Mouse (Mus musculus) lung, adult 2 months (tissue): ENCODE measurements at regions not wholly inside any gene's neighbourhood (a gene's known extent, or its start where the extent isn't known, plus 50 kb on each side); places are given as distances from the start of the nearest gene placed in this dataset.

Experiments
- DNase-seq: peaks from one replicate; pipeline ENCODE4 v3.0.0; 2022
- H3K4me1 ChIP-seq: fragments of 200-500 bp; 2 replicates; pipeline ENCODE4 v1.6.1; 2011; ENCODE audit warnings: low read length; ENCODE audit not compliant: control insufficient read depth, insufficient read depth
- H3K4me3 ChIP-seq: fragments of 200-500 bp; replicated peaks from 2 replicates; pipeline ENCODE3; 2011; ENCODE audit warnings: low read depth, mild to moderate bottlenecking, control low read depth, low read length; ENCODE audit errors: extremely low read depth
- CTCF ChIP-seq: fragments of 200-500 bp; IDR thresholded peaks from 2 replicates; pipeline ENCODE4 v1.5.1; 2011; ENCODE audit warnings: mild to moderate bottlenecking, low read length, control low read depth; ENCODE audit not compliant: insufficient read depth
- POLR2A ChIP-seq: fragments of 200-500 bp; IDR thresholded peaks from 2 replicates; pipeline ENCODE4 v1.6.1; 2011; ENCODE audit warnings: low read depth, mild to moderate bottlenecking, control low read depth, low read length, borderline replicate concordance; ENCODE audit errors: extremely low read depth
- WGBS: fragments of 180-500 bp; shearing (Covaris S2); methylation state at CpG from one replicate; pipeline ENCODE4 v1.1.7; 2018; 5-methylcytosine and 5-hydroxymethylcytosine counted together

DNA sequence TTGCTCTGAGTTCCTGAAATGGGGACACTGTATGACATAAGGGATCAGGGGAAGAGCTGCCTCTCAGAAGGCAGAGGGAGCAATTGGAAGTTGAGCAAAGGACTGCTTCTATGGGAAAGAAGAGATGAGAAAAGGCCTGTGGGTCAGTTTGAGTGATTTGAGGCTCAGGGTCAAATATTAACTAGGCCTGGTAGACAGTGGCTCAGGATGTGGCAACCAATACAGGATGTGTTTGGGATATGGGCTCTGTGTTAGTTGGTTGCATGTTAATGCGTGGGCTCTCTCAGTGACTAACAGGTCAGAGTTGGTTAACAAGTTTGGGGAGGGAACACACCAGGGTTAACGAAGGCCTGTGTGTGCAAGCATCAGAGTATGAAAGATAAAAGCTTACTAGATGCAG, 169.3 kb upstream of the Gmds start:
- H3K4me1 ChIP-seq = no peaks in the 10 kb centered on the region
- H3K4me3 ChIP-seq = no peak overlapping the region
- no peak for DNase-seq
- TF ChIP-seq POLR2A (no peak), CTCF (no peak)
- WGBS = 92% methylated on average over 2 of the region's 2 CpGs

- TF ChIP-seq CTCF (no peak), POLR2A (no peak)
- Histone ChIP-seq H3K4me3 (no peak overlapping the region), H3K4me1 (no peaks in the 10 kb centered on the region)
- no peak for DNase-seq
- 48% methylated on average over 8 of the region's 8 CpGs for WGBS
These were observed 159.8 kb upstream of the Gmds start for GRCm38 (mm10) chr13:32498205-32498790.

DNA sequence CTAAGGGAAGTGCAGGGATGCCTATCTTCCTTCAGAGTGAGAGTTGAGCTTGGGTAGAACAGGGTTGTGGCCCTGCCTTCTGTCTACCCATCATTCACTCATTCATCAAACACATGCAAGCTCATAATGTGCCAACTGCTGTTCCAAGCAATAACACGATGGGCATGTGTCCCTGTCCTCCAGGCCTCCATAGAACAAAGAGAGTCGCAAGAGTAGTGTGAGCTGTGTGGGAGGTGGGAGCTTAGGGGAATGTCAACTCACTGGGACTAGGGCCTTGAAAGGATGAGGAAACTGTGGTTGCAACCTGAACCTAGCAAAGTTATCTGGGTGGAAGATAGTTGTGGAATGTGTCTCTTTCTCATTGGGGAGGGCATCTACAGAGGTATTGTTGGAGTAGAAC, 157.7 kb upstream of the Gmds start:
- WGBS = 83% methylated on average over 2 of the region's 2 CpGs
- TF ChIP-seq CTCF = no peak
- no peak for TF ChIP-seq POLR2A
- no peak for DNase-seq
- H3K4me1 ChIP-seq = peaks cover 3% of the 10 kb centered on the region; the same call in 1 of the 2 replicates
- no peak overlapping the region for H3K4me3 ChIP-seq

- DNase-seq = no peak
- 44% methylated on average over 6 of the region's 6 CpGs for WGBS
These were observed 156.5 kb upstream of the Gmds start for GRCm38 (mm10) chr13:32495063-32495462.

DNA sequence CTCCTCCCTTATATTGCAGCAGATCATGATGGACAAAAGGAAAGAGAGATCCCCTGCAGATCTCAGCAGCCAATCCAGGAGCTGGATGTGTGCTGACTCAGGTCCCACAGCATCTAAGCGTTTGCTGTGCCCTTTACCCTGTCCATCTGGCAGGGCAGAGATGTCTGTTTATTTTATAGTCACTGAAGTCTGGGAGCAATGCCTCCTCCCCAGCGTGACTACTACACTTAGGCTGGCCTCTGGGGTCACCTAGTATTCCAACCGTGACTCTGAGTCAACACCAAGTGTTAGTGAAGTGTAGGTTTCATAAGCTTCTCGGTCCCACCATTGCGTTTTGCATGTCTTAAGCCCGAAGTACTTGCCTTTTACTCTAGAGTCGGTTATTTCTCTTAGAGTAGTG, 155.3 kb upstream of the Gmds start:
- WGBS = 27% methylated on average over 7 of the region's 7 CpGs
- TF ChIP-seq POLR2A = no peak
- TF ChIP-seq CTCF = no peak
- DNase-seq = no peak
- Histone ChIP-seq H3K4me1 (peaks cover 3% of the 10 kb centered on the region; the same call in 1 of the 2 replicates), H3K4me3 (no peak overlapping the region)

More at GRCm38 (mm10) chr13:32495063-32495462, 156.5 kb upstream of the Gmds start:
- H3K4me1 ChIP-seq = peaks cover 3% of the 10 kb centered on the region; the same call in 1 of the 2 replicates
- H3K4me3 ChIP-seq = no peak overlapping the region
- TF ChIP-seq CTCF = no peak
- no peak for TF ChIP-seq POLR2A

DNA sequence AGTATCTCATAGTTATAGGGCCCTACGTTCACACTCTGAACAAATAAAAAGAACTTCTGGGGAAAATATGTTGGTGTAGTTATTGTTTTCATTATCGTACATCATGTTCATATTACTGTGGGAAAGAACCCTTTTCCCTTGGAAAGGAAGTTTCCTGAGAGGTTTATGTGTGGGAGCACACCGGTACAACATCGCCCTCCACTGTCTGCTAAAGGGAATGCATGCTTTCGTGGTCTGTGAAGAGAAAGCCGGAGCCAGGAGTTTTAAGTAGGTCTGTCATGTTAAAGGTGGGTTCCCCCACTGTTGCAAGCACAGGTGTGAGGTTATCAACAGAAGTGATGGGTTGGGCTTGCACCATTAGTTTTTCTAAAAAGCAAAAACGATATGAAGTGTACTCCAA, 154.8 kb upstream of the Gmds start:
- Histone ChIP-seq H3K4me3 (no peak overlapping the region), H3K4me1 (peaks cover 3% of the 10 kb centered on the region; the same call in 1 of the 2 replicates)
- peak; percentile 47 for DNase-seq
- TF ChIP-seq POLR2A (no peak), CTCF (peak; percentile 58)
- 15% methylated on average over 7 of the region's 7 CpGs for WGBS

DNA sequence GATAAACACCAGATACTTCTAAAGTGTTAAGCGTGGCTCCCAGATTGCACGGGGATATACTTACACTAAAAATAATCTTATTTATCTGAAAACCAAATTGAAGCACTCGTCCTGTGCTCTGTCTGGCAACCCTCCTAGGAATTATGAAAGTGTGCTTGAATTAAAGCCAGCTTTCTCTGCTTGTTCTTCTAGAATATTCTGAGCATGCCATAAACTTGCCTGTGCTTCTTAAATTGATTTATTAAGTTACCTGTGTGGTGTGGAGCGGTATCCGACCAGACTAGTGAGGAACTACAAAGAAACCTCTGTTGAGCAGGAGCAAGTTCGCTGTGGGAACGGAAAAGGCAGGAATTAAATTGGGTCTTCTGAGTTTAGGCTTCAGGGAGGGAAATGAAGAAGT, 154.0 kb upstream of the Gmds start:
- DNase-seq = no peak
- TF ChIP-seq CTCF = no peak
- no peak for TF ChIP-seq POLR2A
- Histone ChIP-seq H3K4me3 (no peak overlapping the region), H3K4me1 (peaks cover 3% of the 10 kb centered on the region; the same call in 1 of the 2 replicates)
- 48% methylated on average over 7 of the region's 7 CpGs for WGBS

GRCm38 (mm10) chr13:32481444-32482058, 143.0 kb upstream of the Gmds start:
- no peak for DNase-seq
- 67% methylated on average over 8 of the region's 8 CpGs for WGBS
- TF ChIP-seq CTCF (no peak), POLR2A (no peak)
- Histone ChIP-seq H3K4me3 (no peak overlapping the region), H3K4me1 (no peaks in the 10 kb centered on the region)

DNA sequence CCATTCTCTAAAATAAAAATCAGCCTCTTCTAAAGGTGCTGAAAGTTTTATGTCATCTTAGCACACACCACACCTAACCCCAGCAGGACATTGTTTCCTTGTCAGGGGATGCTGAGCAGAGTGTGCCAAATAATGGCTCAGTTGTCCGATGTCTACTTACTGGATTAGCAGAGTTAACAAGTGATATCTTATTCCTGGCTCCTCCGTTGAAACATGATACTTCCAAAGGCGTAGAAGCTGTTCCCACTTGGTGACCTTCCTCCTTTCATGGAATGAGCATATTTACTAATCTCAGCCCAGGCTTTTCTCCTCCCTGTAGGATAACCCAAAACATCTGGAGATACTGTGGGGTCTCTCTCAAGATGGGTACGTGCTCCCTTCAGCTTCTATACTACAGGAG, 141.5 kb upstream of the Gmds start:
- no peak for DNase-seq
- Histone ChIP-seq H3K4me1 (no peaks in the 10 kb centered on the region), H3K4me3 (no peak overlapping the region)
- 34% methylated on average over 4 of the region's 4 CpGs for WGBS
- TF ChIP-seq CTCF (no peak), POLR2A (no peak)

DNA sequence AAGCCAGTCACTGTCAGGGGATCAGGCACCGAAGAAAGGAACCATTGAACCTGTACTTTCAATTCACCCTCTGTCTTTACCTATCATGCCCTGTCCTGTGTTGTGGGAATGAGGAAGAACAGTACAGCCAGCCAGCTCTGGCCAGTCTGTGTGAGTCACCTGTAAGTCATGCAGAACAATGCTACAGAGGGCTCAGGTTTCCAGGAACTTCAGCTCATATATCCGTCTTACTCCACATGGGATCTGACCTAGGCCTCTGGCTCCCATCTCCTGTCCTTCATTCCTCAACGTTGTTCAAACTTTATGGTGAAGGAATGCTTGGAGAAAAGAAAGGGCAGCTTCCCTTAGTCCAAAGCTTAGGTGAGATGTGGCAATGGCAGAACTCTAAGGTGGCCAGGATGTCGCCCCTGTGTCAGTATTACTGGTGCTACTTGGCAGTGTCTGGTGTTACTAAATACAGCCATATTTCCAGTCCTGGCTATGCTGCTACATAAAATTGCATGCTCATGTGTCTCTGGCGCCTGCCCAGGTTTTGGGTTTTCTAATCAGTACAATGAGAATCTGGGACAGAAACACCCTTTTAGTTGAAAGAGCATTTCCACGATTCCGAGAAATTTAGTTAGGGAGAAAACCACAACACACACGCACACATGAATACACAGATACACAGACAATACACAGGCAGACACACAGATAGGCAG, 140.7 kb upstream of the Gmds start:
- no peak overlapping the region for H3K4me3 ChIP-seq
- TF ChIP-seq CTCF (no peak), POLR2A (no peak)
- no peak for DNase-seq
- 63% methylated on average over 8 of the region's 8 CpGs for WGBS
- H3K4me1 ChIP-seq = no peaks in the 10 kb centered on the region
